Mouse (Mus musculus): Measurements from ENCODE around the gene Gabrg2. TPM values are rescaled to one million over a fixed set of nuclear protein-coding genes. Genes with fewer than 3 reads are reported as not detected.

Gabrg2 gene
- not detected in 2 replicates for polyA plus RNA-seq (2012; rRNA removed; ENCODE audit: low replicate concordance)

DNA sequence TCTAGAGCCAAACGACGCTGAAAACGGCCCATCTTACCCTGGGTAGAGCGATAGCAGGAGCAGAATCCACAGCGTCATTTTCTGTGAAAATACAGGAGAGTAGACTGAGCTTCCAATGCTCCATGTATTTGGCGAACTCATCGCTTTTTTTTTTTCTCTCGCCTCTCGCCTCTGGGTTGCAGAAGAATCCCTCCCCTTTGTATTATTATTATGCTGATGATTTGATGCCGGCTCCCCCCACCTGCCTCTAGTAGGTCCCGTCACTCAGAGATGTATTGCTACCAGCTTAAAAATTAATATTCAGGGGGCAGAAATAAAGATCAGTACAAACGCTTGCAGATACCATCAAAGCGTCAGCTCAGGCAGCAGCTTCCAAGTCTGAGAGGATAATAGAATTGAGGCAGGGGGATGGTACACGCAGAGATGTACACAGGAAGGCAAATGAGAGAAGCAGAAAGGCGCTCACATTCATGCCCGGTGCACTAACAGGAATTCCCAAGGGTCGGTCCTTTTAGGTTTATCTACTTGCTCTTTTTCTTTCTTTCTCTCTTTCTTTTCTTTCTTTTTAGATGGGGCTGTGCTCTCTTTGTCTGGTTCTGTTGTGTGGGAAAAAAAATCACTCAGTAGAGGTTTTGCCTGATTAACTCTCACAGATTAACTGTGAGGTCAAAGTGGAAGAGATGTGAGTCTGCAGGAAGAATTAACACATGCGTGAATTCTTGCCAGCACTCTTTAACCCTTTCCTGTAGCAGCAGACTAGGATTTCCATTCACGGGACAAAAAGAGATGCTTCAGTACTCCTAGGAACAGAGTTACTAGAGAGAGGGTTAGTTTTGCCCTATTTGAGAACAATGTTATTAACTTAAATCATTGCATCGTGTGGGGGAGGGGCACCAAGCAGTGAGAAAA, at the start of gene Gabrg2:
TSS of gene Gabrg2 (minus strand) at position 668 of the 909 bp plus-strand sequence.

Other genes with a start within 250 kb of the Gabrg2 start
- 0.19 and 0.24 TPM in 2 replicates for gene Gabra1, start 182.1 kb upstream of the Gabrg2 start, polyA plus RNA-seq (2012; rRNA removed; ENCODE audit: low replicate concordance)

Measured in subcutaneous adipose tissue, adult 2 months (tissue).